Mouse (Mus musculus) adrenal gland, adult (tissue): ENCODE data around the gene 5730596B20Rik.

Experiments
- DNase-seq, 2 experiments: peaks; one replicate each; pipeline ENCODE4 v3.0.0; 2022 to 2023; ENCODE audit warnings: low spot score in 1 of 2; ENCODE audit not compliant: inconsistent age in 2 of 2

5730596B20Rik gene

DNA sequence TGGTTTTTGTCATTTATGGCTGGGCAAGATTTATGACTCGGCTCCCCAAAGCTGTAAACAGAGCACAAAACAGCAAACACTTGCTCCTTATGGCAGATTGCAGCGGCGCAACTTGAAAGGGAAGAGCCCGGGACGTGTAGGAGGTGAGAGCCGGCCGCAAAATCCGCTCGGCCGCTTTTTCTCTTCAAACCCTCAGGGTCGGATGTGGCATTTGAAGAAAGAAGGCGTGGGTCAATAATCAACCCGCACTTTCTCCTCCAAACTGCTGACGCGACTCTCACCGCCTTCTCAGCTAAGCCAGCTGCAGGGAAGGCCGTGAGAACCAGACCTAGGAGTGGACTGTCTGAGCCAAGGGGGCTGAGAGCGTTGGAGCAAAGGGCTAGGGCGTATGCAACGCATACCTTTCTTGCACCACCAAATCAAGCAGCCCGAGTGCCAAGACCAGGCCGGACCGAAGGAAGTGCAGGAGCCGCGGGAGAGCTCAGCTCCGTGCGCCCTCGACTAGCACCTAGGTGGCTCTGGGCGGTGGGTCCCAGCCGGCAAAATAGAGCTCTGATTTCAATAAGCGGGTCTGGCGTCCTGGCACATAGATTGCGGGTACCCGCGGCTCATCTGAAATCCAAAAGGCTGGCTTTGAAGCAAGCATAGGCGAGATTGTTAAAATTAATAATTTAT is at the start of gene 5730596B20Rik:
5730596B20Rik (plus strand) TSS at position 438 of the 675 bp plus-strand sequence.
- DNase-seq, result peak; percentile 26 to 71

DNA sequence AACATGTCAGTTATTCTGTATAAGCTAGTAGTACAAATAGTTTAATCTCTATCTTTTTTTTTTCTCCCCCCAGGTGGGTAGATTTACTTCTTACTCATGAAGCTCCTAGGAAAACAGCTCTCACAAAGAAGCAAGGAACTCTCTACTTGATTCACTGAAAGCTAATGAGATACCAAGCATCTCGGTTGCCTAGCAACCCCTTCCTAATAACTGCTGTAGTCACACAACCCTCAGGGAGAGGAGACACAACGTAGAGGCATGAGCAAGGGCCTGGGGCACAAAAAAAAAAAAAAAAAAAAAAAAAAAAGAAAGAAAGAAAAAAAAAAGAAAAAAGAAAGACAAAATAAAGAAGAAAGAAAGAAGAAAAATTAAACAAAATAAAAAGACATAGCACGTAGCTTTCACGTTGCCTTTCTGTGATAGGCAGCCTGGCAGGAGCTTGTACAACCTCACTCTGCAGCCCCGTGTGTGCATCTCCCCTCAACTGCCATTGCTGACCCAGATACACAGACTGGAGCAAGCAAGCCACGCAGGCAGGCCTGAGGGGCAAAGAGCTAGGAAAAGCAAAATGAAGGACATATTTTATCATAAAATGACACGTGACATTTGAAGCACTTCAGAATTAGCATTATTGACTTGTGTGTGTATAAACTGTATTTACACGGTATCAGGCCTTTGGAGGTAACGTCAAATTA is 39.3 kb upstream of the 5730596B20Rik start:
- no peak for DNase-seq

DNA sequence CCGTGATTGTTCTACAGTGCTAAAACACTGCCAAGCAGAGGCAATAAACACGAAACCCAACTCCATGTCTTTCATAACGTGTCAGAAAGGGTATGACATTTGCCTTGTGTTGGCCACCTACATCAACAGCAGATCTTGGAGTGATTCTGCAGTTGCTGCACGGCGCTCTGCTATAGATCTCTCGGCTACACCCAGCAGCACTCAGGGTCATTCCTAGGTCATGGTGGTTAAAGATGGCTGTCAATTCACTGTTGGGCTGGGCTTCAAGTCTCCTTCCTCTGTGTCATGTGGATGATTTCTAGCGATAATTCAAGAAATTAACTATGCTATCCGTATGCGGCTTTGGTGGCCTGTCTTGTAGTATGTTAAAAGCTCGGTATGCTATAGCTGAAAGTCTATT is 38.7 kb upstream of the 5730596B20Rik start:
- no peak for DNase-seq

DNA sequence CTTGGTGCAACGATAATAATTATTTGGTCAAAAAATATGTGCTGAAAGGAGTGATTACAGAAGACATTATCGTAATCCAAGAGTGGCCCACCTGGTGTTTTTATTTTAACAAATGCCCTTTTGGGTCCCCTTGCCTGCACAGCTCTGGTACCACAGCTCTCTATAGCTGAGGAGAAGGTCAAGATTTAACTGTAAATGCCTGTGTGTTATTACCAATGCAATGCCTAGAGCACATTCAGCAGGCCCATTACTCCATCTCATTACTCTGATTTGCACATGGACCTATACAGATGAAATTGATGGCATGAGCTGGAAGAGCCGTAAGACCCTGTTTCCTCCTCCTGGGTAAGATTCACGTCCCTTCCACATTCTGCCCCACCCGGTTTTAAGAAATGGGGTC is 38.2 kb upstream of the 5730596B20Rik start:
- no peak for DNase-seq

DNA sequence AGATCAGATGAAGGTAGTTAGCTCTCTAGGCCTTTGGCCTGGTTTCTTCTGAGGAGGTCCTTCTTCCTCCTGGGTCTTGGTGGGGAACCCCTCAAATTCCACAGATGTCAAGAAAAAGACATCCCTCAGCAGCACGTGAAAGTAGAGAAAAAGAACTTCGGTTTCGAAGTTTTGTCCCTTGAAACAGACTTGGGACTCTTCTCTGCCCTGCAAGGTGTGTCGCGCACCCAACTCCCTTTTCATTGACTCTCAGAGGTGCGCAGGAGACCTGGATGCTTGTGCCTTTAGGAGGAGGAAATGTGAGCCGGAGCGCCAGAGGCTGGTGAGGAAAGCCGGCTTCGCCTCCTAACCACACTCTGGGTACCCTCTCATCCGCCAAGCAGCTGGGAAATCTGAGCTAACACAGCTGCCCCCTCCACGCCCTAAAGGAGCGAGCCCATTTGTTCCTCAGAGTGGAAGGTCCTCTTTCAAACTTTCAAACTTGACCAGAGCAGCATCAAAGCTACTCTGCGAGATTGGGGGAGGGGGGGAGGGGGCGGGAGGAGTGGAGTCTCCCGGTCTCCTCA is 26.8 kb upstream of the 5730596B20Rik start:
- no peak for DNase-seq

DNA sequence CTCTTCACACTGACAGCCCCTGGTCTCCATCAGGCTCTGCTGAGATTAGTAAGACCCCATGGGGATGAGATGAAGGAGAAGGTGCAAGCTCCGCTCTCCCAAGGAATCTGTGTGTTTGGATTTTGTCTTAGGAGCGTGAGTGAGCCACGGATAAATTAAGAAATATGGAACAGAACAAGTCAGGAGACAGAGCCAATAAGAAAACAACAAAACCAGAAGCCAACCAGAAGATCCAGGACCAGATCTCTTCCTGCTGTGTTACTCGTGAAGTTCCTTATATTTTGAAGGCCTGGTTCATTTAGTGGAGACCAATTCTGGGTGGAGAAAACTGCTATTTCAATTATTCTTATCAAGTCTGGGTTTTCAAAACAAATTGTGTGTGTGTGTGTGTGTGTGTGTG is 25.7 kb upstream of the 5730596B20Rik start:
- no peak for DNase-seq

DNA sequence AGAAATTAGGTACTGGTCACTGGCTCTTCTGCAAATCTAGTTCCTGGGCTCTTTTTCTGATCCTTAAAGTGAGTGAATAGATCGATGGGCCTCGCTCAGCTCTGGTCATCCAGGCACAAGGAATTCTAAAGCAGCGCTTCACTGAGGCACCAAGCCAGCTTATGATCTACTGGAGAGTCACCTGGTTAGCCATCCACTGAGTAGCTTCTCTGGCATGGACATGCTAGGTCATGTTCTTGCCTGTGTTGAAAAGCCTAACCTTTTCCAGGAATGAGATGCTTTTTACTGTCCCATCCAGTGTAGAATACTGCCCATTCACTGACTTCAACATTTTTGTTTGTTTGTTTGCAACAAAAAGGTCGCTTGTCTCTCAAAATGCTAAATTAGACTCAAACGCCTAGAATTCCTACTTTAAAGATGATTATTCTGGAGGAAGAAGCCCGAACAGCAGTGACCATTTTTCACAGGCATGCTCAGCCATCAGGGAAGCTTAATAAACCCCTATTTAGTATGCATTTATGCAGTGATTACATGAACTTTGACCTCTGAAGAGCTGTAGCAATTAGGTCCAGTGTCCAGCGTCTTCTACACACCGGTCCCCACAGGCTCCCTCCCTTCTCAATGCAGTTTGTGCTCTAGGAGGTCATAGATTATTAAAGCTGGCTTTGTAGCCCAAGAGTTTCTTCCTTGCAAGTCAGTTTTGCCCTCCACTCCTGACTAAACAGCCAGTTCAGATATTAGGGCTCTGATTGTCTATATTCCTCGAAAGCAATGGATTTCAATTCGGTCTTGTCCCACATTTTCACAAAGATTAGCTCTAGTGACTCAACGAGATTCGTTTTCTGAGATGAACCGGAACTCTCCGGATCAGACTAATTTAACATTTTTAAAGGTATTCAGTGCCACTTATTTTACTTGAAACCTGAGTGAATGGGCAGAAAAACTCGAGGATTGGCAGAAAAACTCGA is 24.8 kb upstream of the 5730596B20Rik start:
- DNase-seq, result no peak

DNA sequence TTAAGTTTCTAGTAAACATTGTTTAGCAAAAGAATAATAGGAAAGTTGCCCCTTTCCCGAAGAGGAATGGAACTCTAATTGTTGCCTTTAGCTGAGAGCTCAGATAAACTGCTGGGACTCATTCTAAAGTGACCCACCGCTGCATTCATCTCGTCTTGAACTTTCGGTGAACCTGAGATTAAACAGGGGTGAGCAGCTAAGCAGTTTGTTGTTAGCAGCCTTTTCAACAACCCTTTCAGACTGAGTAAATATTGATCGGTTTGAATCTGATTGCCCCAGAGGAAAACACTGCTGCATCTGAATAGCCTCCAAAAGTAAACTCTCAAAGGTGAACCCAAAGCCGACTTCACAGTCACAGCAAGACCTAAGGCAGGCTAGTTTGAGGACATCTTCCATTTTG is 24.0 kb upstream of the 5730596B20Rik start:
- DNase-seq, result no peak

DNA sequence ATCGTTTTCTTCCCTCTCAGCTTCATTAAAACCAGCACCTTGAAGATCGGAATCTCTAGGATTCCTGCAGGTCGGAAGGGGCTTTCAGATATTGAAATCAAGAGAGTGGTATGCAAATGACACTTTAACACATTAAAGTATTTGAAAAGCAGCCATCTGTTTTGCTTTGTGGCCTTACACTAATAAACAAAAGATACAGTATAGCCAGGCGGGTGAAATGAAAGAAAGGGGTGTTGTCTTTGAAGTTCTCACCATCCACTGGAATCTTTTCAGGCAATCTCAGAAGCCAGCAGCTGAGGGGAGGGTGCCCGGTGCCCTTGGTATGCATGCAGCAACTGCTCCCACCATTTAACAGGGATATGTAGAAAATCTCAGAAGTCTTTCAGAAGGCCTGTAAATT is 23.3 kb upstream of the 5730596B20Rik start:
- no peak for DNase-seq

DNA sequence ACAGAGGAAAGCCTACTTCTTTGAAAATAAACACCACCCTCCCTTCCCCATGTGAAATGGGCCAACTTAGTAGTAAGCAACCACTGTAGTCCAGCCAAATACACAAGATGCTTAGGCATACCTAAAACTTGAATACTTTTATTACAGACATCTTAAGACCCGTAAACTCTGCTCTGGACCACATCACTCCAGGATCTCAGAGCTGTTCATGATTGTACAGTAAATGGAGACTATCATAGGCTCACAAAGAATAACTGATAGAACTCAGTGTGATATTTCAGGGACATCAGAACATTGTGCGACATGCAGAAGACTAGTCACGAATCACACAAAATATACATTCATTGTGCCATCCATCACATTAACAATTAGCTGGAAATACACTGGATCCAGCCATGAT is 21.8 kb upstream of the 5730596B20Rik start:
- DNase-seq, result no peak

DNA sequence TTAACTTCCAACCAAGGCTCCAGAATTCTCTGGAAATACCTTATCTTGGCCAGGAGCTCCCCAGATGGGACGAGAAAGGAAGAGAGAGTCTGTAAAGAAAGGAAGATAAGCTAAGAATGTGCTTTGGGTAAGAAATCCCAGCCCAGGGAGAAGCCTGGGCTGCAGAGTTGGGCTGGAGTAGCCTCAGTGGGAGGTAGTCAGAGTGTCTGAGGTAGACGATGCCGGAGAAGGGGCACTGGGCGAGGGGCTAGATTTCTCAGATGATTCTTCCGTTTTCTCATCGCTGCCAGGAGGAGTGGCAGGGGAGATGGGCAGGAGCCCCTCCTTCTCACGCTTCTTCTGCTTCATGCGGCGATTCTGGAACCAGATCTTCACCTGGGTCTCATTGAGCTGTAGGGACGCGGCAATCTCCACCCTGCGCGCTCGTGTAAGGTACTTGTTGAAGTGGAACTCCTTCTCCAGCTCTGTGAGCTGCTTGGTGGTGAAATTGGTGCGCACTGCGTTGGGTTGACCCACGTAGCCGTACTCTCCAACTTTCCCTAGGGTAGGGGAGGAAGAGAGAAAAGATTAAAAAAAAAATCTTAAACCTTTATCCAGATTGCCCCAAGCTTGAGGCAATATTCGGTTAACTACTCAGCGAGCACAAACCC is 20.6 kb upstream of the 5730596B20Rik start:
- peak; percentile 6 to 19 for DNase-seq

DNA sequence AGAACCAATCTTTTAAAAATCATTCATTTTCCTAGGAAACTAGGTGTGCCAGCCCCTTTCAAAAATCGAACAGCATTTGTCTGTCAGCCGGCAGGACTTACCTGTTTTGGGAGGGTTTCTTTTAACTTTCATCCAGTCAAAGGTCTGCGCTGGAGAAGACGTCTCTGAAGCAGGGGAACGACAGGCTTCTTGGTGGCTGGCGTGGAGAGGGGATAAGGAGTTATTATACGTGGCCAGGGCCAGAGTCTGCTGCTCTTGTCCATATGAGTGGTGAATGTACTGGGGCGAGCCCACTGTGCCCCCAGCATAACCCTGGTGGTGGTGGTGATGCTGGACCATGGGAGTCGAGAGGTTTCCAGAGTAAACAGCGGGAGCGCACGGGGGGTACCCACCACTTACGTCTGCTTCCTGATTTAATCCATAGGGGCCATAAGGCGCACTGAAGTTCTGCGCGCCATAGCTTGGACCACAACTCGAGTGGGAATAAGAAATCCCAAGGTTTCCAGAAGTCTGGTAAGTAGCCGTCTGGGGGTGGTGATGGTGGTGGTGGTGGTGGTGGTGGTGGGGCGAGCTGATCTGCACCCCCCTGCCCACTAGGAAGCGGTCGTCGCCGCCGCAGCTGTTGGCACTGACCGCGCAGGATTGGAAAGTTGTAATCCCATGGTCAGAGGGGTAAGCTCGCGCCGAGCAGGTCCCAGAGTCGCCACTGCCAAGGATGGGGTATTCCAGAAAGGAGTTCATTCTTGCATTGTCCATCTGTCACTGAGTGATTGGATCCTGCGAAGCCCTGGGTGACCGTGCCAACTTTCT is 19.6 kb upstream of the 5730596B20Rik start:
- DNase-seq, result peak in 1 of 2 experiments; percentile 45

DNA sequence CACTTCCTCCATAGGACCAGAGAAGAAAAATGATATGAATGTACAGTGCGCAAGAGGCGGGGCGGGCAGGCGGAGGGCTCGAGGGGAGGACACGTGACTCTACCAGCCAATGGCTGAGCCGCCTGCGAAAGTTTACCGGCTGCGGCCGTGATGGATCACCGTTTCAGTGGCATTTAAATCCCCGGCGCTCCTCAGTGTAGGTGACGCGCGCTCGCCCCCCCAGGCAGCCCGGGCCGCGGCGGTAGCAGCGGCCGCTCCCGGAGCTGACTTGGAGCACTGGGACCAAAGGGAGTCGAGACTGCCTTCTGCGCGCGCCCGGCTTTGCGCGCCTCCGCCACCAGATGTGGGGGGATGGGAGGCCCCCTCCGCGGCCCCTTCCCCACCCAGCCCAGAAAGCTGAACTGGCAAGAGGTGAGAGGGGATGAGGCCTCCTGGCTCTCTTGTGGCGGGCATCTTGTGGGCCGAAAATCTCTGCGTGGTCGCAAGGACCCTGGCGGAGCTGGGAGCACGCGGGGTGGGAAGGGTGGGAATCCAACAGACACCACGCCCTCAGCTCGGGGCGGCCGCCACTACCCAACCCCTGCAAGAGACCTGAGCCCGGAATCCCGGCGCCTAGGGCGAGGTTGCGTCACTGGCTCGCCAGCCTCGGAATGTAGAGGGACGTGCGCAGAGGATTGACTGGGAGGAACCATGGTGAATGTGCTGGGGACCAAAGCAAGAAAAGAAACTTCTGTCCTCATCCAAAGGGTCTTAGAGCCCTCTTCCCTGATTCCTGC is 18.8 kb upstream of the 5730596B20Rik start, which contains the start of gene Hoxa1:
Hoxa1 (minus strand) TSS at position 42 of the 776 bp plus-strand sequence.
- peak; percentile 90 to 96 for DNase-seq

DNA sequence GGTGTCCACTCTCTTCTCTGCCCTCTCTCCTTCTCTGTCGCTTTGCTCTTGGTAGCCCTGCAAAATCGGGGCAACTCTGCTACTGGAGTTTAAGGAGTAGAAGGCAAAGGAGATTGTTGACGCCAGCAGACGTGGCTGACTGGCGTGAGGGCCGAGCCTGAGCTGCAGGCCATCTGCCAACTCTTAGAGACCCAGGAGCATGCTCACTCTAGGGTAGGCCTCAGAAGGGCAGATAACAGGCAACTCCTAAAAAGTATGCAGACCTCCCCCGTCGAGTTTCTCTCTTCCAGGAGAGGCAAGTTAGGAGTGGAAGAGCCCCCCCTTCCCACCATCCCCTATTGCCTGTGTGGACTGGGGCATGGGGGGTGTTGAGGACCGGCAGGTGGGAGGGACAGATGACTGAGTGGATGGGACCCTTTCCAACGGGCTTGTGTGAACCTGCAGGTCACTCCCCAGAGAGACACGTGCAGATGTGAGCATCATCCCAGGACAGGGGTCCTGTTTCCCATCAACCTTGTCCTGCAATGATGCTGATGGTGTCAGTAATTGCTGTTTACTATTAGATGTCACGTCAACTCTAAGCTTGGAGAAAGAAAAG is 18.0 kb upstream of the 5730596B20Rik start:
- peak; percentile 62 to 84 for DNase-seq

DNA sequence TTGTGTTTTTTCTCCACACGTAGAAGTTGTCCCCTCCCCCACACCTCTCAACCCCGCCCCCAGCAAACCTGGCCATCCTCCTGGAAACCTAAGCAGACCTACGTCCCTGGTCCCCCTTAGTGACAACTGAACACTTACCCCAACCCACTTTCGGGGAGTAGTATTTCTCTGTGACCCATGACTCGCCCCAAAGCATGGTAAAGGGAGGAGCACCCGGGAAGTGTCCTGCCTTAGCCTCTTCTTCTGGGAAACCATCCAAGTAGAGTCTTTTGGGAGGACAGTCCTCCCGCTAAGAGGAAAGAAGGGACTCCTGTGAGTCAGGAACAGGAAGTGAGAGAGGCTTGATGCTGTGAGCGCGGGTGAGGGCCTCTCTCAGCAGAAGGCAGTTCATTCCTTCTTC is 17.3 kb upstream of the 5730596B20Rik start:
- DNase-seq, result peak; percentile 49 to 83

DNA sequence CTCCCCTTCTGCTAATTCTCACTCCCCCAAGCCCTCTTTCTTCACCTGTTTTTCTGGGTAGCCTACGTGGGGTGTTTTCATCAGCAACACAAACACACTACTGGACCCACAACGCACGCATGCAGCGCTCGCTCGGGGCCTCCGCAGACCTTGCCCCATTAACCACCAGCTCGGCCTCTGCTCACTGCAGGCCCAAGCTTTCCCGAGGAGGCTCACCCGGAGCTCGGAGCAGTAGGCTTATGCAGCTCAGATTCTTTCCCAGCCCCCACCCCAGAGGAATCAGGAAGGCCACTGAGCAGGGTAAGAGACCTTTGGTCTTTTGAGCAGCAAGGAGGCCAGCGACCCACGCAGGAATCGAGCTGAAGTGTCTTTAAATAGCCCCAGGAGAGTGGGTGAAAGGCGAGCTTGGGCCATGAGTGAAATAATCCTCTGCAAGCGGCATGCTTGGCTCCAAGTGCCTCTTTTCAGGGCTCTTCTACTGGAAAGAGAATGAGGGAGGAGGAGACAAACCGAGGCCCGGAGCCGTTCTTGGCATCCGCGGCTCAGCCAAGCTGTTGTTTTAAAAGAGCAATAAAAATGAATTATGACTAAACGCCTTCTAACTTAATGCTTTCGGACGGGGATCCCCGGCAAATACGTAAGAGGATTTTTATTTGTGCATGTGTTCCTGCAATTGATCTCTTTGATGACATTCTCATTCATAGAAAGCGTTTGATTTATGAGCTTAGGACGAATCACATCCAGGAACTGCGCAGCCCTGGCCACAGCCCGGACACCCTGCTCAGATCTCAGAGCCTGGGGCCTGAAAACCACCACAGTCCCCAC is 16.6 kb upstream of the 5730596B20Rik start:
- DNase-seq, result peak; percentile 71 to 88

DNA sequence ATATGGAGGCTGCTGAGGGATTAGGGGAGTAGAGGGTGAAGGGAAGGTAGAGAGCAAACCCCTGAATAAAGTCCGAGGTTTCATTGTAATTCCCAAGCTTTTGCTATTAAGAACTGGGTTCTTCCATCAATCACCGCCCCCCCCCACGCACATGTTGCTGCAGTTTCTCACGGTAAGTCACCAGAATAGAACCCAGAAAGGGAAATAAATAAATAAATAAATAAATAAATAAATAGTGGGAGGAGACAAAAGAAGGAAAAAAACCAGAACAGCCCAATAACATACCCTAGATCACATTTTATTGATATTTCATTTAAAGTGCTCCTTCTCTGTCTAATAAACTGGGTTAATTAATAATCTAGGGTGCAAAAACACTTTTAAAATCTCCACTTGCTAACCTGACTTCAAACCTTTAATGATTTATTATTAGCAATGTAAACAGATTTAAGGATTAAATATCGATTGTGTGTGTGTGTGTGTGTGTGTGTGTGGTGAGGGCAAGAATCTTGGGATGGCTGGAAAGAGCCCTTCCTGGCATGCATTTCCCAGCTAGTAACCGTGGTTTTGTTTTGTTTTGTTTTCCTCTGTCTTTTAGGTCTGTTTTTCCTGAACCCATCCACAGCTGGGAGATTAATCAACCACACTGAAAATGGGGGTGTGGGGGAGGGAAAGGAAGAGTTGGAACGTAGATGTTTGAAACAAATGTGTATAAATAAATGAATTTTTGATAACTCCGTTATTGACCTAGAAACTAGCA is 15.8 kb upstream of the 5730596B20Rik start:
- peak in 1 of 2 experiments; percentile 67 for DNase-seq
